Mouse (Mus musculus) frontal cortex, postnatal 36 days (tissue): ENCODE results near the gene Gm9945.

ENCODE experiments used
- DNase-seq, 2 experiments: peaks; one replicate each; pipeline ENCODE4 v3.0.0; 2022; ENCODE audit warnings: low spot score in 2 of 2

Gene Gm9945

DNA sequence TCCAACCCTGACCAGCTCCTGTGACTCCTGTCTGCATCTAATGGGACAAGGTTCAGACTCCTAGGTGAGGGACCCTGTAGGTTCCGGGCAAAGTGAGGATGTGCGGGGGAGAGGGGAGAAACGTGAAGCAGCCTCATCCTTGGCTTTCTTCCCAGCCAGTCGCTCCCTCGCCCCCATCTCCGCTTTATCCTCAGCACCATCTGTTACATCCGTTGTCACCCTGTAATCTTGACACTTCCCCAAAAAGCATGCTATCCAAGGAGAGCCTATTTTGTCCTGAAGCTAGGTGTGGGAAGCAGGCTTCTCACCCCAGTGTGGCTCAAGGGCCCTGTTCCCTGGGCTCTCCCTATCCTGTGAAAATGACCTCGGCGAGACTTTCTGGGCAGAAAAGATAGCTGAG lies 43.0 kb downstream of the Gm9945 start:
- peak; percentile 79 to 84 for DNase-seq

DNA sequence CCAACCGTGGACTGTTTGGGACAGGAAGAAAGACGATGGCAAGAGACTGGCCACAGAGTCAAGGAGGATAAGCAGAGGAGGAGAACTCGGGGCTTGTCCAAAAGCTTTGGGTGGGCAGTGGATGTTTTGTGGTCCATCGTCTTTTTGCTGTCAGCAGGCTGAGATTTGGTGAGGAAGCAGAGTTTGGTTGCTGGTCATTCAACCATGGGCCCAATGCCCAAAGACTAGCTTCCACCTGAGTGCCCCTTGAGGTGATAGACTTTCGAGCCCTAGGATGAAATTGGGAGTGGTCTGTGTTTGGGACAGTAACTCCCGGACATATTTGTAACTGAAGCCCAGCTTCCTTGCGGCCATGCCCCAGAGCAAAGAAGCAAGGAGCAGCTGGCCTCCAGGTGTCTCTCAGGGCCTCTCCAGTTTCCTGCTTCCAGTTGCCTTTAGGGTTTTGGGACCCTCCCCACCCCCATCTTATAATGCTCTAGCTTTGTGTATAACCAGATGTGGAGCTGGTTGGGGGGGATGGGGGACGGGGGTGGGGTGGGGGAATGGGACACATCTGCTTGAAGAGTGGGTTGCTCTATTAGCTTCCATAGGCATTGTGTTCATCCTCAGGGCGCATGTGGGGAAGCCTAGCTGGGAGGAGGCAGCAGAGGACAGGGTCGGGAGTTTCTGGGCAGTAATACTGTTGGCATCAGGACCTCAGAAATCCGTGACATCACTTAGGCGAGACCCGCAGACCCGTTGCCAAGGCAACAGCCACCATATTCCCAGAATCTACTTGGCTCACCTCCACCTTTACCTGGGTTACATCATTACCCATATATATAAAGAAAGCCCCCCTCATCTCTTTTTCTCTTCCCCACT lies 43.8 kb downstream of the Gm9945 start:
- no peak for DNase-seq

DNA sequence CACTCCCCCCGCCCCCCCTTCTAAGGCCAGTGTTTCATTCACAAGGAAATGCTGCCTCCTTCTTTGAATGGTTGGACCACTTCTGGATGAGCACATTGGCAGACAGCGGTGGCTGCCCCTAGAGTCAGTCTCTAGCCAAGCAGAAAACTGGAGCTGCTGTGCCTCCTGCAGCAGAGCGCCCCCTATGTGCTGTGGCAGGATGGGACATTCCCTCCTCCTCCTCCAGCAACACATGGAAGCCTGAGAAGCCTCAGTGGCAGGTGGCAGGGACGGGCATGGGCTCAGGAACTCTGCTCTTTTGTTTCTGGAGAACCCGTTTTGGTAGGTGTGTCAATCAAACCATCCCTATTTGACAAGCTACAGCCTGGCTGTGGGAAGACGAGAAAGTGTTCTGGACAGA lies 44.9 kb downstream of the Gm9945 start:
- DNase-seq: no peak

DNA sequence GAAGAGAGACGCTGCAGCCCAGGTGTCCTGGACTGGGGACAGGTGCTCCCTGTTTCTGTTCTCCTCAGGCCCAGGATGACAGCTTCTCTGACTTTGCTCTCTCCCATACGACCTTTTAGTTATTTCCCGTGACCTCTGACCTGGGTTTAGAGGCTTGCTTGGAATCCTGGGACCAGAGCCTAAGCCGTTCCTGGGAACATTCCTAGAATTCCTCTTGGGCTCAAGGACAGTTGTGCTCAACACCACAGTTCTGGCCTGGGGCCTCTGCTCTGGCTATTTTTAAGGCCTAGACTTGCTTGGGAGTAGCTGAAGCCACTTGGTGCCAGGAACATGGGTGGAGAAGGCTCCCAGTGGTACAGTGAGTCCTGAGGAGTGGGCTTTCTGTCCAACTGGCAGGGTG lies 45.5 kb downstream of the Gm9945 start:
- no peak for DNase-seq

DNA sequence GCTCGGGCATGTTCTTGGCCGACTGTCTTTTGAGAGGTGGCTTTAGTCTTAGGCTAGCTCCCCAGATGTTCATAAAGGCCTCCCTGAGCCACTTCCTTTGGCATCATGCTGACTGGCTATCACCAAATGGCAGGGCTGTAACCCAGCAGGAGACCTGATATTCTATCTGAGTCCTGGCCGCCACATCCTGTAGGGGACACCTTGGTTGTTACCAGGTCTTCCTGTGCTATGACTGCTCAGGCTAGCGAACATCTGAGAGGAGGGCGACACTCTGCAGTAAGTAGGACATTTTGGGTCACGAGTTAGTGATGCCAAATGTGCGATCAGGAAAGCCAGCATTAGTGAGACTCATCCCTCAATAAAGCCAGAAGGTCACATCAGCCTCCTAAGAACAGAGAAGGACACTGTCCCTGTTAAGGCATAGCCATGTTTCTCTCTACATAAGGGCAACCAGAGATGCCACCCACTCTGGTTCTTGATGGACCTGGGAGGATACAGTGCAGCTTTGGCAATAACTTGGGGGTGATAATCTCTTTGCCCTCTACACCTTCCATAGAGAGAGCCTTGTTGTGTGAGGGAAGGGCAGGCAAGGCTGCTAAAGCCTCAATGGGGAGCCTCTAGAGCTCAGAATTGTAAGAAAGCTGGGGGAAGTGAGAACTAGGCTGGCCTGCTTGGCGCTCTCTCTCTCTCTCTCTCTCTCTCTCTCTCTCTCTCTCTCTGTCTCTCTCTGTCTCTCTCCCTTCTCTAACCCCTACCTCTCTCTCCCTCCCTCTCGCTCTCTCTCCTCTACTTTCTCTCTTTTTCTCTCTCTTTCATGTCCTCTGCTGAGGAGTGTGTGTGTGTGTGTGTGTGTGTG lies 48.7 kb downstream of the Gm9945 start:
- no peak for DNase-seq

DNA sequence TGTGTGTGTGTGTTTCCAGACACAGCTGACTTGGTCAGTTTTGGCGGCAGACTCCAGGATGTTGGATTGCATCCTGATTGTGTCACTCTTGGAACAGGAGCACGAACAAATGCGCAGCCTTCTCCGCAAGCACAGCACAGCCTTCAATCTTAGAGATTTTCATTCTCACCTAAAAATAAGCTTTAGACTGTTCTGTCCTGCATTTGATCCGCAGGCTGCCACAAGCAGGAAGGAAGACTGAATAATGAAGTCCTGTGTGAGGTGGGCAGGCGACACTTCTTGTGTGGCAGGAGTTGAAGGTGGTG lies 49.2 kb downstream of the Gm9945 start:
- DNase-seq: peak in 1 of 2 experiments; percentile 61

DNA sequence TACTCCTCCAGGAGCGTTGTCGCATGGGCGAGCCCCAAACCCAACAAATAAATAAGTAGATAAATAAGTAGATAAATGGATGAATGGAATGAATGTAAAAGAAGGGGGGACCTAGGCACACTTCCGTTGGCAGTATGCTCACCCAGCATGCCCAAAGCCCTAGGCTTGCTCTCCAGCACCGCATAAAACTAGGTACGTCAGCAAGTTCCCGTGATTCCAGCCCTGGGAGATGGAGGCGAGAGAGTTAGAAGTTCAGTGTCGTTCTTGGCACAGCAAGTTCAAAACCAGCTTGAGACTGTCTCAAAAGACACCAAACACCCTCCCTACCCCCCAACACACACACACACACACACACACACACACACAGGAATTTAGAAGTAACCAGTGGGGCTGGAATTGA lies 50.0 kb downstream of the Gm9945 start:
- no peak for DNase-seq
